Comparison of ENCODE assay signal across 19 mouse cellular contexts in genomic region chr7:127313912-127314311, GRCm38 (mm10).
"Had no signal": no experiment of that assay in that cellular context is flagged by ENCODE, and none has a peak within 500 bp of the region (broad histone marks: within the 10 kb centered on the region; RNA-seq: fewer than 3 reads in every experiment).

No protein-coding gene starts in this region.

- H3K9ac ChIP-seq: limb, embryonic 12.5 days; limb, embryonic 15.5 days; liver, embryonic 14.5 days; liver, postnatal 0 days; lung, embryonic 14.5 days; midbrain, embryonic 12.5 days; midbrain, embryonic 15.5 days; neural tube, embryonic 12.5 days; neural tube, embryonic 15.5 days; stomach, embryonic 15.5 days had no signal

- H3K4me2 ChIP-seq: limb, embryonic 12.5 days; limb, embryonic 15.5 days; liver, embryonic 11.5 days; lung, embryonic 14.5 days; midbrain, embryonic 12.5 days; midbrain, embryonic 15.5 days; neural tube, embryonic 12.5 days; neural tube, embryonic 15.5 days; stomach, embryonic 15.5 days had no signal

- DNase-seq: kidney, adult 9 months; kidney, postnatal 14 days; kidney, postnatal 4 days; left cerebral cortex, postnatal 4 days; liver, postnatal 0 days; lung, embryonic 14.5 days; right cerebral cortex, postnatal 4 days; thymus, postnatal 25 days had no signal

- H3K4me3 ChIP-seq: limb, embryonic 12.5 days; limb, embryonic 15.5 days; midbrain, embryonic 12.5 days; midbrain, embryonic 15.5 days; neural tube, embryonic 12.5 days; neural tube, embryonic 15.5 days; stomach, embryonic 15.5 days had no signal

- H3K4me1 ChIP-seq: limb, embryonic 12.5 days; limb, embryonic 15.5 days; midbrain, embryonic 12.5 days; midbrain, embryonic 15.5 days; neural tube, embryonic 12.5 days; neural tube, embryonic 15.5 days; stomach, embryonic 15.5 days had no signal

- ATAC-seq: liver, postnatal 0 days; lung, postnatal 0 days; midbrain, embryonic 15.5 days had no signal

- H3K27me3 ChIP-seq: limb, embryonic 12.5 days; limb, embryonic 15.5 days; midbrain, embryonic 12.5 days; midbrain, embryonic 15.5 days; neural tube, embryonic 12.5 days; neural tube, embryonic 15.5 days; stomach, embryonic 15.5 days had no signal

- H3K27ac ChIP-seq: limb, embryonic 12.5 days; limb, embryonic 15.5 days; liver, embryonic 14.5 days; macrophage; midbrain, embryonic 12.5 days; midbrain, embryonic 15.5 days; neural tube, embryonic 12.5 days; neural tube, embryonic 15.5 days; stomach, embryonic 15.5 days had no signal

- H3K9me3 ChIP-seq: limb, embryonic 12.5 days; limb, embryonic 15.5 days; midbrain, embryonic 12.5 days; midbrain, embryonic 15.5 days; neural tube, embryonic 12.5 days; neural tube, embryonic 15.5 days; stomach, embryonic 15.5 days had no signal

- H3K36me3 ChIP-seq: limb, embryonic 12.5 days; limb, embryonic 15.5 days; midbrain, embryonic 12.5 days; midbrain, embryonic 15.5 days; neural tube, embryonic 12.5 days; neural tube, embryonic 15.5 days; stomach, embryonic 15.5 days had no signal
